Mouse (Mus musculus) kidney, postnatal 25 days (tissue): ENCODE results near the gene Kat2b.
"Not testable (repeated sequence)": the region's sequence is repeated elsewhere in the genome, so short reads cannot be mapped to it uniquely, and the experiment has no call there.

Source experiments
- DNase-seq, 2 experiments: peaks; one replicate each; pipeline ENCODE4 v3.0.0; 2021; ENCODE audit warnings: mixed read lengths in 2 of 2

Gene Kat2b

DNA sequence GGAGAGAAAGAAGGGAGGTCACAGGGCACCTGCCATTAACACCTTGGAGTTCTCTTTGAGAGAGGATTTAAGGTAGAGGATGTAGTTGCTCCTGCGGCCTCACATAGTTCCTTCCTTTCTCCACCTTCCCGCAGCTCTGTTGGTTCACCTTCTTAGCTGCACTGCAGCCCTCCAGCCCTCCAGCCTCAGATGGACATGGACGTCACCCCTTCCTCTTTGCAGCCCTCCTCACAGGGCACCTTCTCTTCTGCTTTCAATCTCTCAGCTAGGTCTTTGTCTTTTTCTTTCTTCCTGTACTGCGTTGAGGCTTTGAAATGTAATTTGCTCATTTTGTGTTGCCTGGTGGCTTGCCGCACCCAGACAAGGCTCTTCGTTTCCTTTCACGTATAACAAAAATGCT lies 36.6 kb downstream of the Kat2b start:
- DNase-seq = not testable (repeated sequence)

DNA sequence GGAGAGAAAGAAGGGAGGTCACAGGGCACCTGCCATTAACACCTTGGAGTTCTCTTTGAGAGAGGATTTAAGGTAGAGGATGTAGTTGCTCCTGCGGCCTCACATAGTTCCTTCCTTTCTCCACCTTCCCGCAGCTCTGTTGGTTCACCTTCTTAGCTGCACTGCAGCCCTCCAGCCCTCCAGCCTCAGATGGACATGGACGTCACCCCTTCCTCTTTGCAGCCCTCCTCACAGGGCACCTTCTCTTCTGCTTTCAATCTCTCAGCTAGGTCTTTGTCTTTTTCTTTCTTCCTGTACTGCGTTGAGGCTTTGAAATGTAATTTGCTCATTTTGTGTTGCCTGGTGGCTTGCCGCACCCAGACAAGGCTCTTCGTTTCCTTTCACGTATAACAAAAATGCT lies 39.4 kb downstream of the Kat2b start:
- not testable (repeated sequence) for DNase-seq

DNA sequence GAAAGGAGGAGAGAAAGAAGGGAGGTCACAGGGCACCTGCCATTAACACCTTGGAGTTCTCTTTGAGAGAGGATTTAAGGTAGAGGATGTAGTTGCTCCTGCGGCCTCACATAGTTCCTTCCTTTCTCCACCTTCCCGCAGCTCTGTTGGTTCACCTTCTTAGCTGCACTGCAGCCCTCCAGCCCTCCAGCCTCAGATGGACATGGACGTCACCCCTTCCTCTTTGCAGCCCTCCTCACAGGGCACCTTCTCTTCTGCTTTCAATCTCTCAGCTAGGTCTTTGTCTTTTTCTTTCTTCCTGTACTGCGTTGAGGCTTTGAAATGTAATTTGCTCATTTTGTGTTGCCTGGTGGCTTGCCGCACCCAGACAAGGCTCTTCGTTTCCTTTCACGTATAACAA lies 42.3 kb downstream of the Kat2b start:
- DNase-seq = not testable (repeated sequence)

DNA sequence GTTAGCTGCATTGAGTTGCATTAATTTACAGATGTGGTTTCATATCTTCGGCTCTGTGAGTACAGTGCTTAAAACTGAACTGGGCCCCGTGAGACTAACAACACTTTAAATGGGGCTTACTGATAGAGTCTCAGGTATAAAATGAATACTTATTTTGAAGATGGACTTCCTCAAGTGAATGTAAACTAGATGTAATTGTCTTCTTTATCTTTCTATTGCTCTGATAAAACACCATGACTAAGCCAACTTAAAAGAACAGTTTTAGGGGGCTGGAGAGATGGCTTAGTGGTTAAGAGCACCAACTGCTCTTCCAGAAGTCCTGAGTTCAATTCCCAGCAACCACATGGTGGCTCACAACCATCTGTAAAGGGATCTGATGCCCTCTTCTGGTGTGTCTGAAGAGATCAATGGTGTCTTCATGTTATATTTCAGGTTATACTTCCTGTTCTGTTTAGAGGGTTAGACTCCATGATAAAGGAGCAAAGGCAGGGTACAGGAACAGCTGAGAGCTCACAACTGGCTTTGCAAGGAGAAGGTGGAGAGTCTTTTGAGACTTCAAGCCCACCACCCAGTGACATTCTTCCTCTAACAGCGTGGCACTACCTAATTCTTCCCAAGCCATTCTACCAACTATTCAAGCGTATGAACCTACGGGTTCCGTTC lies 50.8 kb downstream of the Kat2b start:
- no peak for DNase-seq

DNA sequence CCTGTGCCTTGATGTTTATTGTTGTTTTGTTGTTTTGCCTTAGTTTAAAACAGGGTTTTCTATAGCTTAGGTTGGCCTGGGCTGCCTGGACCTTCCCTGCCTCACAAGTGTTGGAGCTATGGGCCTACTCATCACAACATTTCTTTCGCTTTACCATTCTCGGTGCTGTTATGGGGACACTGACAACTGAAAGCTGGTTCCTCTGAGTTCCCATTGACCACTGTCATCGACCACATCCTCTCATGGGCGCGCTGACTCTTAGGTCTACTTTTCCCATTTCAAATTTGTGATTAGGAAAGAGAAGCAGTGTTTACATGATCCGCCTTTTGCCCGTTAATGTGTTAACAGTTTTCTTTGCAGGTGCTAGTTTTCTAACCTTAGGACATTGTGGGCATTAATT lies 51.7 kb downstream of the Kat2b start:
- DNase-seq = no peak

DNA sequence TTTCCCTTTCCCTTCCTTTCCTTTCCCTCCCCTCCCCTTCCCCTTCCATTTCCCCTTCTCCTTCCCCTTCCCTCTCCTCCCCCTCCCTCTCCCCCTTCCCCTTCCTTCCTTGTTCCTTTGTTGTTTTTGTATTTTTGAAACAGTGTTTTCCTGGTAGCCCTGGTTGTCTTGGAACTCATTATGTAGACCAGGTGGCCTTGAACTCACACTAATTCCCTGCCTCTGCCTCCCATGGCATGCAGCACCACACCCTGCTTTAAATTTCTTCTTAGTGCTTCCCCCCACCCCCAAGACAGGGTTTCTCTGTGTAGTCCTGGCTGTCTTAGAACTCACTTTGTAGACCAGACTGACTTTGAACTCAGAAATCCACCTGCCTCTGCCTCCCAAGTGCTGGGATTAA lies 52.7 kb downstream of the Kat2b start:
- DNase-seq = no peak

DNA sequence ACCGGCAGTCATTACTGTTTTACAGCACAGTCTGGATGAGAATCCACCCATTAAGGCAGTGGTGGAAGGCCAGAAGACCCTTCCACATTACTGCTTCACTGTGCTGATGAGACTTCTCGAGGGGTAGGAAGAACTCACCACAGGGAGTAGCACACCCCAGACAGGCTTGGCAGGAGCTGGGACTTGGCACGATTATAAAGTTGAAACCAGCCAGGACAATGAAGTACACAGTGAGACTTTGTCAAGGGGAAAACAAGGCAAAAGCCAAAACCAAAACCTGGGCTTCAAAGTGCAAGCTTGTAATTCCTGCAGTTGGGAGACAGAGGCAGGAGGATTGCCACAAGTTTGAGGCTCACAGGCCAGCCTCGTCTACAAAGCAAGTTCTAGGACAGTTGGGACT lies 54.0 kb downstream of the Kat2b start:
- DNase-seq = no peak

DNA sequence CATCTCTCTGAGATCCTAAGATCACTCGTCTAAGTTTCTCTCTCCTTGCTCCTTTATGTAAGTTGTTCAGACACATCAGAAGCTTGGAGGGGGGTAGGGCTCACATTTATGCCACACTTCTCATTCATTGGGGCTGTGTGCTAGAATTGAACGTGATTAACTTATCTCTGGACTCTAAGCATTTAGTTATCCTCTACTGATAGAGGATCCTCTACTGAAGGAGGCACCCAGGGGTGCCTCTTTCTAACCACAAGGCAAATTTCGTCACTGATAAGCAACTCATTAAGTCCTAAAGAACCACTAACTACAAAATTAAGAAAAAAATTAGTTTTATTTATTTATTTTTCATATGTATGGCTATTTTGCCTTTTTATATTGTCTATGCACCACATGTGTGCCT lies 55.5 kb downstream of the Kat2b start:
- no peak for DNase-seq

DNA sequence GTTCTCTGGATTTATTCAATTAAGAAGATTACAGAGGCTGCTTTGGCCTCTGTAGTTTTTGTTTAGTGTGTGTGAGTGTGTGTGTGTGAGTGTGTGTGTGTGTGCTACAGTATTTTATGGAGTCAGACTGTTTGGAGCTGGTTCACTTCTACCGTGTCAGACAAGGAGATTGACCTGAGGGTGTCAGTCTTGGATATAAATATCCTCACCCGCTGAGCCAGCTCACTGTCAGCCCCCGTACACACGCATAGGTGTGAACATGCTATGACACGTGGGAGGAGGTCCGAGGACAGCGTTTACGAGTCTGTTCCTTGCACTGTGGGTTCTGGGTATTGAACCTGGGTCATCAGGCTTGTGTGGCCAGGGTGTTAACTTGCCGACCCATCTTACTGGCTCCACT lies 57.1 kb downstream of the Kat2b start:
- no peak for DNase-seq

DNA sequence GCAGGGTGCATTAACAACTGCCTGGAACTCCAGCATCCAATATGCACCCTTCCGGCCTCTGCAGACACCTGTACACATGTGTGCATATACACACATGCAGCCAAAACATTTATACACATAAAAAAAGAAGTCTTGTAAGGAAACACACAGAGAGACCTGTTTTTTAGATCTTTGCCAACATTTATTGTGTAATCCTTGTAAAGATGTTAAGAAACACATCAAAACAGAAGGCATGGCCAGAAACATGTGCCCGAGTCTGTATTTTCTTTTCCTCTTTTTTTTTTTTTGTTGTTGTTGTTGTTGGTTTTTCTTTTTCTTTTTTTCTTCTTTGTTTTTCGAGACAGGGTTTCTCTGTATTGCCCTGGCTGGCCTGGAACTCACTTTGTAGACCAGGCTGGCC lies 59.5 kb downstream of the Kat2b start:
- DNase-seq = no peak

DNA sequence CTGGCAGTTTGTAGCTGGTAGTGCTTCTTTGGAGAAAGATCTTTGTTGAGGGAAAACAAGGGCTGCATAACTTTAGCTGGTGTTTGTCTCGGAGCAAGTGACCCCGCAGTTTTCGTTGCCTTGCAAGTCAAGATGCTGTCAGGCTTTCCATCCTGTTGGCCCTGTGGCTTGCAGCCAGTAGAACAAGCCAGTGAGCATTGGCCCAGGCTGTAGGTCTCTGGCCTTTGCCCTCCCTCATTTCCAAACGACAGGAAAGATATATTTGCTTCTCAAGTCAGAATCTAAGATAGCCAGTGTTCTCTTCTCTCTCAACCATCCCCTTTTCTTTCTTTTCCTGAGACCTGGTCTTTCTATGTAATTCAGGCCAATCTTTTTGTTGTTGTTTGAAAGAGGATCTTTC lies 60.8 kb downstream of the Kat2b start:
- peak; percentile 55 to 63 for DNase-seq

DNA sequence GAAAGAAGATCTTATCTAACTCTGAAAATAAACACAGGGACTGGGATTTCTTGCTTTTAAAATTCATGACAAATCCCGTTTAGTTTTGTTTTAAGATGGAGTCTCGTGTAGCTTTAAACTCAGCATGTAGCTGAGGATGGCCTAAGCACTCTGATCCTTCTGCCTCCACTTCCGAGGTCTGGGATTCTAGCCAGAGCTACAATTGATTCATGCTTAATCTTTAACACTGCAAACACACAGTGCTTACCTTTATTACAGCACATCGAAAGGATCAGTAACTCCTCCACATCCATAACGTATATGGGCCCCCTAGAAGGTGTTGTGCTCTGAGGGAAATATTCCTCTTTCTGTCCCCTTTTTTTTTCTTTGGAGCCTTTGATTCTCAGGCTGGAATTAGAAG lies 61.5 kb downstream of the Kat2b start:
- no peak for DNase-seq

DNA sequence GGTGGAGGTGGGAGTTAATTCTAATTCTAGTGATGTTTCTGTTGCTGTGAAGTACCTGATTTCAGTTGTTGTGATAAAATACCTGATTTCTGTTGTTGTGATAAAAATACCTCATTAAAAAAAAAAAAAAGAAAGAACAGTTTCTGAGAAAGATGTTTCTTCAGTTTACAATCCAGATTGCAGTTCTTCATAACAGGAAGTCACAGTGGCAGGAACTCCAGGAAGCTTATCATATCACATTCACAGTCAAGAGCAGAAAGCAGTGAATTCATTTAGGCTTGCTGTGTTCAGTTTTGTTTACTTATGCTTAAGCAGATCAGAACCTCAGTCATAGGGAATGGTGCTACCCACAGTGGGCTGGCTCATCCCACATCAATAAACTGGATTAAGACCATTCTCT lies 64.7 kb downstream of the Kat2b start:
- DNase-seq = no peak

DNA sequence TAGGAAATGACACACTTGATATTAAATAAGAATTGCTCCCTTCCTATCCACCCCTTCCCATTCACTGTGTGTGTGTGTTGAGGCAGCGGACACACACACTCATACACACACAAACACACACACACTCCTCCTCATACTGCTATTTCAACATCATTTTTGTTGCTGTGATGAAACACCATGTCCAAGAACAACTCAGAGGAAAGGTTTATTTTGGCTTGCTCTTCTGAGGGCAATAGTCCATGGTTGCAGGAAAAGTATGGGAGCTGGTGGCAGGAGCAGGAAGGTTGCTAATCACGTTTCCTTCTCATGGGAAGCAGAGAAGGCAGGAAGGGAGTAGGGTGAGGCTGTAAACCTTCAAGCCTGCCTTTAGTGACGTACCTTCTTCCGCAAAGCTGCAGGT lies 76.7 kb downstream of the Kat2b start:
- DNase-seq = no peak

DNA sequence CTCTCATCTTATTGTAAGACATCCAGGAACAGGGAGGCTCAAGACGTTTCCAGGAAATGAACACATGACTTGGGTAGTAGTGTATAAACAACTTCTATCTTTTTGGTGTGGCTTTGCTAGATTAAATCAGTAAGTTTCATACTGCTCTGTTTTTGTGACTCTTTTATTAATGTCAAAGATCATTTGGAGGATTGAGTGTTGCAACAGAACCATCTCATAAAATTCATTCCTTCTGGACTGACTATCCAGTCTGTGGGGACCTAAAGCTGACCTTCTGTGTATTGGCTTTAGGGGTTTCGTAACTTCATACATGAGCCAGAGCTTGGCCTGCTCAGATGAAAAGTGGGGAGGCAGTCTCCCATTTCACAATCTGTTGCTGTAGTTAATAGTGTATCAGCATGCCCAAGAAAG lies 83.6 kb downstream of the Kat2b start:
- peak in 1 of 2 experiments; percentile 4 for DNase-seq

DNA sequence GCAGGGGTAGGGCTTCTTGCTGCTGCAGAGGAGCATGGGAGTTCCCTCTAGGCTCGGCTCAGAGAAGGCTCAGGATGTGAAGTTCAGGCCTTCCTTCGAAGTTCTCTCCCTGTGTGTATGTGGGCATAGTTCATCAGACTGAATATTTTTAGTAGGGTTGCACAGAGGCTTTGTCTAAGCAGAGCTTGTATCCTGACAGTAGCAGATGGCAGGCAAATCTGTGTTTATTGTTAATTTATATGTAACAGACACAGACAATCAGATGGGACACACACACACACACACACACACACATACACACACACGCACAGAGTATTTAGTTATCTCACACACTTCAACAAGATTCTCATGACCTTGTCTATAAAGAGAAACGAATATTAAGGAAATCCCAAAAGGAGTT lies 87.9 kb downstream of the Kat2b start:
- no peak for DNase-seq

DNA sequence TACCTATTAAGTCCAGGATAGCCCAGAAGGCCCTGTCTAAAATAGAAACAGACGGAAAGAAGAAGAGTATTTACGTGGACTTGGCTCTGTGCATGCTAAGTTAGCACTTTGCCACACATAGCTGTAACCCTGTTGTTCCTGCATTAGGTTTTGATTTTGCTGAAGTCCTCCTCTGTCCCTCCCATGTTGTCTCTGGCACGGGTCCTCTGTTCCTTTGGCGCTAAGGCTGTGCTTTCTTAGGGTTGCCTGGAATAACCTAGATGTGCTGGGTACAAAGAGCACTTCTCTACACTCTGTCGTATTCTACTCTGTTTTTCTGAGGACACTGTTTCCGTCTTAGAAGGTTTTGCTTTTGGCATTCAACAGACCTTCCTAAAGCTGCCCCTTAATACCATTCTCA lies 88.4 kb downstream of the Kat2b start:
- peak; percentile 48 to 64 for DNase-seq

DNA sequence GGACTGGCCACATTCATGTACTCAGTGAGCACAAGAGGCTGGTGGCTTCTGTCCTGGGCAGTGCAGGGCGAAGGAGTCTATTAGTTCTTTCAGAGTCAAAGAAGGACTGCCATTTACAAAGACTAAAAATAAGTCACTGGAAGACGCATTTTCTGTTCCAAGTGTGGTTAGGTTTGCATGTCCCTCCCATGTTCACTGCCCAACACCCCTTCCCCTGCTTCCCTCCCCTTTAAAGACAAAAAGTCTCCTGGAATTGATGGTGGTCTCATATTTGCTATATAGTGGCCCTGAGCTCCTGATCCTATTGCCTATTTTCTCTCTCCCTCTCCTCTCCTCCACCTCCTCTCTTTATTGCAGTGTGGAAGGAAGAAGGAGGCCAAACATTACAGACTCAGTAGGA lies 89.3 kb downstream of the Kat2b start:
- DNase-seq = no peak

DNA sequence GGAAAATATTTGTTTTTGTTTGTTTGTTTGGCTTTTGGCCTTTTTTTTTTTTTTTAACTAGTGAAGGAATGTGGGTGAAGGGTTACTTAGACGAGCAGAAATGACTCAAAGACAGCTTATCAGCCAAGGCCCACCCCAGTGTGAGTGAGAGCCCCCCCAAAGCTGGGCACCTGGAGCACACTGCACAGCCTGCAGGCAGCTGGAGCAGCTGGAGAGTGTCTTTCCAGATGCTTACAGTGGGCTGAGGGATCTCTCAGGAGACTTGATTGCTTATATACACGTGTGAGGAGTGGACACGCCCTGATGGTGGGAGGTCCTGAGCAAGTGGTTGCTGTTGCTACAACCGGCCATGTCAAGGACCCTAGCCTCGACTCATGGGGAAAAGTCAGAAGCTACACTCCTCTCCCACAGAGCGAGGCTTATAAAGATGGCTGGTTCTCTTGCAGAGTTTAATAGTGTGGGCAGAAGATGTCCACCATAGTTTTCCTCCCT lies 89.8 kb downstream of the Kat2b start:
- DNase-seq = no peak

DNA sequence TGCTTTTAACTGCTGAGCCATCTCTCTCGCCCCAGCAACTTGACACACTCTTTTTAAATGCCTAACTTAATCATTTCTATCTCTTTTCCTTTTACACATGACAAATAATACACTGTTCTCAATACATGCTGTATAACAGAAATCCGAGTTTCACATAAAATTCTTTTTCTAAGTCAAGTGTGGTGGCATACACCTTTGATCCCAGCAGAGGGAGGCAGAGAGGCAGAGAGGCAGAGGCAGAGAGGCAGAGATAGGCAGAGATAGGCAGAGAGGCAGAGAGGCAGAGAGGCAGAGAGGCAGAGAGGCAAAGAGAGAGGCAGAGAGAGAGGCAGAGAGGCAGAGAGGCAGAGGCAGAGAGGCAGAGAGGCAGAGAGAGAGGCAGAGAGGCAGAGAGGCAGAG lies 90.7 kb downstream of the Kat2b start:
- DNase-seq = peak in 1 of 2 experiments; percentile 25

DNA sequence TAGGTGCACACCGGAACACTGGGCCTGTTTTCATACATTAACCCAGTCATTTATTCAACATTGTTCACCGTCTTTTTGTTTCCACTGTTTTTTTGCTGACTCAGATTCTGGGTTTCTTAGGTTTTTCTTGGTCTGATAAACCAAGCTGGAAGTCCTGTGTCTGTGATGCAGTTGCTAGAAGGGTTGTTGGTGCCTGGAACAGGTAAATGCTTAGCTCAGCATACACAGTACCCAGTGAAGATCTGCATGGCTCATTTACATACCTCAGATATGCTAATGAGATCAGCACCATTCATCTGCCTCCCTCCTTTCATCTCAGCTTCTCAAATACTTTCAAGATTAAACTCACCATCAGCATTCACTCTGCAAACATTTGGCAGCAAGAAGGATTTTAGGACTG lies 92.0 kb downstream of the Kat2b start:
- no peak for DNase-seq

DNA sequence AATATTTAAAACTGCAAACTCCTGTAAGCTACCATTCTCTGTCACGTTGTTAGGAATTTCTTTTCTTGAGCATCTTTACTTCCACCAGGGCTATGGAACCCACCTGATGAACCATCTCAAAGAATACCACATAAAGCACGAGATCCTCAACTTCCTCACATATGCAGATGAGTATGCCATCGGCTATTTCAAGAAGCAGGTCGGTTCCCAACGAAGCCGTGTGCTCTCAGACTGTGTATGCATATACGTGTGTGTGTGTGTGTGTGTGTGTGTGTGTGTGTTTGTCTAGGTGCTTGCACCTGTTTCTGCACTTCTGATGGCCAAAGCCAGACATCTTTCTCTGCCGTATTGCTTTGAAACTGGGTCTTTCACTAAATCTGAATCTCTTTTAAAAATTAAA lies 92.6 kb downstream of the Kat2b start:
- no peak for DNase-seq

DNA sequence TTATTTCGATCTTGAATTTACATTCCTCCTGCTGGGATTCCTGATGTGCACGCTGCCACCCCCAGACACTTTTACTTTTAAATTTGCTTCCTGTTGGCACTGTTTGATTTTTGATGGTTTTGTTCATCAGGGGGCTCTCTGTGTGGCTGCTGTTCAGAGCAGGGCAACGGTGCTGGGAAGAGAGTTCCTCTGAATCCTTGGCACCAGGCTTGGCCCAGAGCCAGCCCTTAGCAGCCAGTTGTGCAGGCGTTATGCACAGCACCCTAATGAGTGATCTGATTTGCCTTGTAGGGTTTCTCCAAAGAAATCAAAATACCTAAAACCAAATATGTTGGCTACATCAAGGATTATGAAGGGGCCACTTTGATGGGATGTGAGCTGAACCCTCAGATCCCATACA lies 93.1 kb downstream of the Kat2b start:
- peak; percentile 25 to 47 for DNase-seq

DNA sequence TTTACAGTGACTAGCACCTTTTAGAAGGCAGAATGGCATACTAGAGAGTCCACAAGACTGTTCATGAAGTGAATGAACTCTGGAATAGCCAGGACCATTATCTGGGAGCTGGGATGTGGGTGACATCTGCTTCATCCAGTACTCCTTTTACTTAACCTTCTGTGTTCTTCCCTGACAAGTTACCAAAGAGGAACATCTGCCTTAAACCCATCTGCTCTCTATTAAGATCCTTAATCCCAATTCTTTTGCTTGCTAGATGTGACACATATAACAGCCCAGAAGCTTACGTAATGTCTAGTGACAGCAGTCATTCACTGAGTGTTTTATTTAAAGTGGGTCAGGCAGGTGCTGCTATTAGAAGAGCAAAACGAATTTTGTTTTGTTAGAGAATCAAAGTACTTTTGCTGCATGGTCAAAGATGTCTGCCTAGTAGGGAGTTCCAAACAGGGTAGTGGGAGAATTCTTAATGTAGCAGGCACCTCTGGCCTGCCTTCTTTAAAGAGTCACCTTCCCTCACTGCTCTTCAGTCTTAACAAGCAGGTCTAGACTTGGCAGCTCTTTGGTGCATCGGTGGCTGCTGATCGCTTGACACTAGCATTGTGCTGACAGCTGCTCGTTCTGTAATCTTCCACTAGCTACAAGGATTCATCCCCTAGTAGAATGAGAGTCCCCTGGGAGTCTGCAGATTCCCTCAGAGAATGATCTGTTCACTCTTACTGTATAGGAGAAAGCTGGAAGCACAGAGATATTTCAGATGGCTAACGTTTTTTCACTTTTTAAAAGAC lies 94.6 kb downstream of the Kat2b start:
- DNase-seq = no peak

DNA sequence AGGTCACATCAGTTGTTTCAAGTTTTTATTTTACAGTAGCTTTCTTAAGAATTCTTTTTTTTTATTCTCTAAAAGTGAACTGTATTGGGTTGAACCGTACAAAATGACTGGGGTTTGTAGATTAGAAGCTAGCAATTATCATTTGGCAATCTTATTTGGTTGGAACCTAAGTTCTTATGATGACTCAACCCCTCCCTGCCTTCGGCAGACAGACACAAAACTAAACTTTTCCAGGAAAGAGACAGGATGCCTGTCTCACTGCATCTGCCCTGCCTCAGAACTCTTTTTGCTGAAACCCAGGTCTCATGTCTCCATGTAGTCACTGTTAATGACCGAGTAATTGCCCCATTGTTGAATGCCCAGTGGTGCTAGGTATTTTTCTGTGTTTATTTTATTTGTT lies 97.6 kb downstream of the Kat2b start:
- DNase-seq = no peak
